Mouse (Mus musculus) intestine, embryonic 14.5 days (tissue): ENCODE data around the gene Slc25a20. TPM values are rescaled to one million over a fixed set of nuclear protein-coding genes. Genes with fewer than 3 reads are reported as not detected.
A peak's percentile ranks its signal among the peaks of the same experiment; 100 is the strongest.

Experiments used
- ATAC-seq: fragments of 200-750 bp; cut with Nextera tagmentation; replicated peaks from 2 replicates; pipeline ENCODE4 v1.8.0; 2017; ENCODE audit warnings: low read depth, moderate number of reproducible peaks, moderate TSS enrichment, moderate library complexity; ENCODE audit not compliant: low FRiP score, low TSS enrichment
- DNase-seq: peaks from one replicate; pipeline ENCODE4 v3.0.0-alpha.2; 2018; ENCODE audit warnings: low spot score
- H3K27ac ChIP-seq: fragments of 300-500 bp; sonication (generic); 2 replicates; pipeline ENCODE4 v1.5.1; 2014; ENCODE audit warnings: low read depth, mild to moderate bottlenecking, control low read depth
- H3K27me3 ChIP-seq: fragments of 300-500 bp; sonication (generic); replicated peaks from 2 replicates; pipeline ENCODE4 v1.6.1; 2014; ENCODE audit warnings: low read length, control low read depth; ENCODE audit not compliant: control insufficient read depth, insufficient read depth
- H3K36me3 ChIP-seq: fragments of 300-500 bp; sonication (generic); 2 replicates; pipeline ENCODE4 v1.6.1; 2014; ENCODE audit warnings: low read length, control low read depth; ENCODE audit not compliant: control insufficient read depth, insufficient read depth
- H3K4me1 ChIP-seq: fragments of 300-500 bp; sonication (generic); replicated peaks from 2 replicates; pipeline ENCODE4 v1.6.1; 2014; ENCODE audit warnings: low read length, control low read depth, mixed read lengths; ENCODE audit not compliant: control insufficient read depth, insufficient read depth
- H3K4me2 ChIP-seq: fragments of 300-500 bp; sonication (generic); 2 replicates; pipeline ENCODE4 v1.6.1; 2014; ENCODE audit warnings: low read length
- H3K4me3 ChIP-seq: fragments of 300-500 bp; sonication (generic); 2 replicates; pipeline ENCODE4 v1.5.1; 2014; ENCODE audit warnings: low read depth, low read length, control low read depth, mixed read lengths
- H3K9ac ChIP-seq: fragments of 300-500 bp; sonication (generic); 2 replicates; pipeline ENCODE4 v1.6.1; 2014; ENCODE audit warnings: mild to moderate bottlenecking, low read length
- H3K9me3 ChIP-seq: fragments of 300-500 bp; sonication (generic); 2 replicates; pipeline ENCODE4 v1.6.1; 2016; ENCODE audit warnings: low read length, control low read depth; ENCODE audit not compliant: control insufficient read depth
- WGBS: fragments of 180-500 bp; shearing (Covaris S2); extraction: QIAGEN DNeasy Blood & Tissue Kit; methylation state at CpG from one replicate; pipeline ENCODE4 v1.1.7; 2014; 5-methylcytosine and 5-hydroxymethylcytosine counted together
- polyA plus RNA-seq: library from polyadenylated mRNA; unstranded; fragments of >200 nt; fragmentation: Nextera tagmentation; extraction: Ambion mirVana; gene quantifications from 2 replicates; pipeline ENCODE4 v1.2.1, GENCODE M21; 2014

Slc25a20 gene
- polyA plus RNA-seq, 1 experiment from 2014 or later: 29.1 TPM

GRCm38 (mm10) chr9:108689993-108690392 lies 28.1 kb downstream of the Slc25a20 start:
- ATAC-seq (no peak), DNase-seq (no peak)
- 59% methylated on average over 1 of the region's 1 CpGs for WGBS
- no peak overlapping the region for H3K9ac ChIP-seq
- H3K27me3 ChIP-seq: no peaks in the 10 kb centered on the region
- no peaks in the 10 kb centered on the region for H3K36me3 ChIP-seq
- H3K9me3 ChIP-seq: no peaks in the 10 kb centered on the region
- H3K27ac ChIP-seq: no peak overlapping the region
- no peak overlapping the region for H3K4me2 ChIP-seq
- H3K4me1 ChIP-seq: peaks cover 16% of the 10 kb centered on the region
- H3K4me3 ChIP-seq: no peak overlapping the region

GRCm38 (mm10) chr9:108690914-108691313 lies 29.0 kb downstream of the Slc25a20 start:
- ATAC-seq (no peak), DNase-seq (no peak)
- Histone ChIP-seq H3K9ac (no peak overlapping the region), H3K4me2 (no peak overlapping the region), H3K27me3 (no peaks in the 10 kb centered on the region), H3K4me1 (peaks cover 16% of the 10 kb centered on the region), H3K36me3 (no peaks in the 10 kb centered on the region), H3K9me3 (no peaks in the 10 kb centered on the region), H3K27ac (no peak overlapping the region), H3K4me3 (no peak overlapping the region)
- 85% methylated on average over 6 of the region's 6 CpGs for WGBS

- Histone ChIP-seq H3K27ac (peak overlapping the region; percentile 67), H3K36me3 (no peaks in the 10 kb centered on the region), H3K27me3 (no peaks in the 10 kb centered on the region), H3K9me3 (no peaks in the 10 kb centered on the region), H3K4me2 (peak overlapping the region; percentile 87), H3K4me1 (peaks cover 16% of the 10 kb centered on the region), H3K4me3 (peak overlapping the region; percentile 76), H3K9ac (peak overlapping the region; percentile 64)
- WGBS: 69% methylated on average over 8 of the region's 8 CpGs
- peak; percentile 56 for DNase-seq
- ATAC-seq: no peak; the same call in 1 of the 2 replicates
These were observed 29.5 kb downstream of the Slc25a20 start for GRCm38 (mm10) chr9:108691371-108691770.

GRCm38 (mm10) chr9:108691846-108692225 lies 29.9 kb downstream of the Slc25a20 start:
- Histone ChIP-seq H3K27ac (peak overlapping the region; percentile 67), H3K4me3 (peak overlapping the region; percentile 76)
- WGBS: 2% methylated on average over 15 of the region's 42 CpGs

GRCm38 (mm10) chr9:108692226-108693041 lies 30.5 kb downstream of the Slc25a20 start:
- DNase-seq (peak; percentile 84), ATAC-seq (peak; percentile 56)
- H3K4me3 ChIP-seq: peak overlapping the region; percentile 76
- under 1% methylated on average over 91 of the region's 92 CpGs for WGBS
- H3K27ac ChIP-seq: peak overlapping the region; percentile 54; the same call in 1 of the 2 replicates
- no peaks in the 10 kb centered on the region for H3K9me3 ChIP-seq
- peak overlapping the region; percentile 64 for H3K9ac ChIP-seq
- H3K27me3 ChIP-seq: no peaks in the 10 kb centered on the region
- no peaks in the 10 kb centered on the region for H3K36me3 ChIP-seq
- peaks cover 16% of the 10 kb centered on the region for H3K4me1 ChIP-seq
- H3K4me2 ChIP-seq: peak overlapping the region; percentile 87

More at GRCm38 (mm10) chr9:108691846-108692225, 29.9 kb downstream of the Slc25a20 start:
- Histone ChIP-seq H3K4me2 (peak overlapping the region; percentile 87), H3K4me1 (peaks cover 16% of the 10 kb centered on the region), H3K9ac (peak overlapping the region; percentile 64), H3K9me3 (no peaks in the 10 kb centered on the region), H3K36me3 (no peaks in the 10 kb centered on the region), H3K27me3 (no peaks in the 10 kb centered on the region)
- peak; percentile 83 for ATAC-seq
- peak; percentile 91 for DNase-seq

DNA sequence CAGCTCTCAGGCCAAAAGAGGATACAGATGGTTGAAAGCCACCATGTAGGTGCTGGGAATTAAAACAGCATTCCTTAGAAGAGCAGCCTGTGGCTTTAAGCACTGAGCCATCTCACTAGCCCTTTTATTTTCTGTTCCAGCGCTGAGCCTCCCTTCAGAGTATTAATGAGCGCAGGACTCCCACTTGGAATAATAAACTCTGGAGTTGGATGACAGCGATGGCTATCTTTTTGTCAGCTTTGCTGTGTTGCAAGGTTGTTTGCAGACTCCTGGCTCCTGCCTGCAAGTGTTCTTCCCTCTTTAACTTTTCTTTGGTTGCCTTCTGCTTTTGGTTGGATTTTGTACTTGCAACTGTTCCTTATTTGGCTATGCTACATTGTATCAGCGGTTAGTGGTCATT lies 32.1 kb downstream of the Slc25a20 start:
- Histone ChIP-seq H3K4me1 (peaks cover 16% of the 10 kb centered on the region), H3K27me3 (no peaks in the 10 kb centered on the region), H3K9me3 (no peaks in the 10 kb centered on the region), H3K27ac (no peak overlapping the region), H3K4me3 (0 out of 2 replicates have a peak overlapping the region, but pooled peaks have one; percentile 6), H3K4me2 (peak overlapping the region; percentile 87), H3K9ac (no peak overlapping the region), H3K36me3 (peaks cover 5% of the 10 kb centered on the region; the same call in 1 of the 2 replicates)
- 70% methylated on average over 4 of the region's 4 CpGs for whole genome bisulfite sequencing
- ATAC-seq (no peak), DNase-seq (no peak)

DNA sequence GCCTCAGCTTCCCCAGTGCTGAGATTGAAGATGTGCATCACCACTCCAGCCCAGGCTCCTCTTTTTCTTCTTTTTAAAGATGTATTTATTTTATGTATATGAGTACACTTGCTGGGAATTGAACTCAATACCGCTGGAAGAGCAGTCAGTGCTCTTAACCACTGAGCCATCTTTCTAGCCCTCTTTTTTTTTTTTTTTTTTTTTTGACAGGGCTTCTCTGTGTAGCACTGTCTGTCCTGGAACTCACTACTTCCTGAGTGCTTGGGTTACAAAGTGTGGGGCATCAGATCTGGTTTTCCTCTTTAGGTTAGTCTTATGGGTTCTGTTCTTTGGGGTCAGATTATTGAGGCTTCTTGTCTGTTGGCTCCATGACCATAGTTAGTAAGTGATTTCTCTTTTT lies 32.6 kb downstream of the Slc25a20 start:
- Histone ChIP-seq H3K9me3 (no peaks in the 10 kb centered on the region), H3K27ac (no peak overlapping the region), H3K27me3 (no peaks in the 10 kb centered on the region), H3K9ac (no peak overlapping the region), H3K4me3 (no peak overlapping the region), H3K4me2 (no peak overlapping the region), H3K36me3 (peaks cover 5% of the 10 kb centered on the region; the same call in 1 of the 2 replicates), H3K4me1 (peaks cover 16% of the 10 kb centered on the region)
- 87% methylated on average over 1 of the region's 1 CpGs for WGBS
- DNase-seq (no peak), ATAC-seq (no peak)

DNA sequence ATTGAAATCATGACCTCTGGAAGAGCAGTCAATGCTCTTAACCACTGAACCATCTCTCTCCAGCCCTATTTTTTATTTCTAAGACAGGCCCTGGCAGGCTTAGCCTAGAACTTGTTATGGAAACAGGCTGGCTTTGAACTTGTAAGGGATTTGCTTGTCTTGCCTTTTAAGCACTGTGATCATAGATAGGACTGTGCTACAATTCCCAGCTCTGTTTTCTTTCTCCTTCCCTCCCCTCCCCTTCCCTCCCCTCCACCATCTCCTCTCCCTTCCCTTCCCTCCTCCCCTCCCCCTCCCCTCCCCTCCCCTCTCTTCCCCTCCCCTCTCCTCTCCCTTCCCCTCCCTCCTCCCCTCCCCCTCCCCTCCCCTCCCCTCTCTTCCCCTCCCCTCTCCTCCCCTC lies 40.6 kb downstream of the Slc25a20 start:
- Histone ChIP-seq H3K4me1 (peaks cover 18% of the 10 kb centered on the region), H3K9me3 (no peaks in the 10 kb centered on the region), H3K9ac (no peak overlapping the region), H3K4me2 (no peak overlapping the region), H3K27me3 (no peaks in the 10 kb centered on the region), H3K27ac (no peak overlapping the region), H3K4me3 (no peak overlapping the region), H3K36me3 (peaks cover 5% of the 10 kb centered on the region; the same call in 1 of the 2 replicates)
- no peak for ATAC-seq
- no peak for DNase-seq
